Mouse (Mus musculus): Measurements from ENCODE around the gene Mtf1.

Mtf1 gene

DNA sequence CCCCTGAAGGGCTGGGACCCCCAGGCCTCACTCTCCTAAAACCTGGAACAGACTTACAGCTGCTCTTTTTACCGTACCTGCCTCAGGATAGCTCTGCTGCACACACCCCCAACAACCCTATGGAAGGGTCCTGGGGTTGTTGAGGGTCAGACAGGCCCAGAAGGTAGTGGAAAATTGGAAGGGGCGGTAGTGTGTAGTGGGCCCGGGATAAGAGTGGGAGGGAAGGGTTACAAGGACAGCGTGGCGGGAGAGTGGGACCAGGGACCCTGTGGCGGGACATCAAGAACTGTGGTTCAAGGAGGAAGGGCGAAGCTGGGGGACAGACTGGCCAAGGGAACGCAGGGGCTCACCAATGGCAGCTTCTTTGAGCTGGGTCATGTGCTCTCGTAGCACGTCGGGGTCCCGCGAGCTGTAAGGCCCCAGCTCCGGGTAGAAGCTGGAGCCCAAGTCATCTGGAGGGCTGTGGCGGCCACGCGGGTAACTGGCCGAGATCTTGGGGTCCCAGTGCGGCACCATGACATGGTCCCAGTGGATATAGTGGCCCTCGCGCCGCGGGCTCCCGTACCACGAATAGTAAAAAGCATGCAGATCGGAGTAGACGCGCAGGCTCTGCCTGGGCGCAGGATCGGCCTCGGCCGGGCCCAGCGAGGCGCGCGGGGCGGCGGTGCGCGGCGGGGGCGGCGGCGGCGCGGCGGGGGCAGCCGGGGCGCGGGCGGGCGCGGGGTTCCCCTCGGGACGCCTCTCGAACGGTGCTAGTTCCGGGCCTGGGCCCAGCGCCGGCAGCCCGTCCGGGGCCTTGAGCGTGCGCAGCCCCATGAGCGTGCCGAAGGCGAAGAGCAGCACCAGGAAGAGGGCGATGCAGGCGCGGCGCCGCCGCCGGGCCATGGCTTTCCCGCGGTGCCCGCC lies 59.6 kb downstream of the Mtf1 start, which contains the start of gene Maneal:
Maneal (minus strand) TSS at position 889 of the 906 bp plus-strand sequence.
- ChIA-PET POLR2A (interaction anchor here (0.6 to 4.7 kb wide), 21 partner anchors 9 to 168 kb away, joined by 3 to 49 read pairs (median 5); partner anchors contain the start of genes 1110065P20Rik (in 3 of the 4), 9930104L06Rik (in 2 of the 4), Yrdc (in 2 of the 4) and Epha10 (in 1 of the 4)), CTCF (interaction anchor here in 3 of 4 experiments (0.5 to 2.7 kb wide), 15 partner anchors 9 to 238 kb away, joined by 3 to 8 read pairs (median 4); partner anchors contain the start of gene Mtf1 (in 1 of the 3))

DNA sequence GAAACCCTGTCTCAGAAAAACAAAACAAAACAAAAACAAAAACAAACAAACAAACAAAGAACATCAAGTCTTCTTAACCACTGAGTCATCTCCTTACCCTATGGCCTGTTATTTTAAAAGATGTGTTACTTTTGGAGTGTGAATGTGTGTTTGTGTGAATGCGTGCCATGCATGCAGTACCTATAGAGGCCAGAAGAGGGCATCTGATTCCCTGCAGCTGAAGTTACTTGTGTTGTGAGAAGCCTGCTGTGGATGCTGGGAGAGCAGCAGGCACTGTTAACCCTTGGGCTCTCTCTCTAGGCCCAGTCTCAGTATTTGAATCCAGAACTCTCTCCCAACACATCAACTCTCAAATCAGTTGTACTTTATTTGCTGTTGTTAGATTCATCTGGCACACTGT lies 70.8 kb downstream of the Mtf1 start:
- POLR2A ChIA-PET, result interaction anchor here in 3 of 4 experiments (0.6 to 2.5 kb wide), 4 partner anchors 8 to 216 kb away, joined by 3 to 11 read pairs (median 6); partner anchors contain the start of genes Epha10 (in 1 of the 3) and Mtf1 (in 1 of the 3)

DNA sequence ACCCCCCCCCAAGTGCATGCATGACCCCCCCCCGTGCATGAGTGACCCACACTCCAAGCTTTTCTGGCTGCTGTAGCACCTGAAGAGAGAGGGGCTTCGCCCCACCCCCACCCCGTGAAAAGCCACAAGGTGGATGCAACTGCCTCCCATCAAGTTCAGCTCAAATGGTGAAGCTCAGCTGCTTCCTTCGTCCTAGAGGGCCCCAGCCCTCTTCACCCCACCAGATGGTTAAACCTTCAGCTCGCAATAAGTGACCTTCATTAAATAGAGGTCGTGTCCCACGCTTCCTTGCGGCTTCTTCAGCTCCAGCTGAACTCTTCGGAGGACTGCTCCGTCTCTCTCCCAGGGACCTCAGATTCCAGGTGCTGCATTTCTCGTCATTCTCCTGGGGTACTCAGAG lies 78.7 kb downstream of the Mtf1 start, which contains the start of gene Epha10:
Epha10 (plus strand) TSS at position 301 of the 400 bp plus-strand sequence.
- POLR2A ChIA-PET, result interaction anchor here in 3 of 4 experiments (0.5 to 2.2 kb wide), 21 partner anchors 8 to 1741 kb away, joined by 3 to 11 read pairs (median 3); partner anchors contain the start of genes 9930104L06Rik (in 2 of the 3), Mtf1 (in 2 of the 3), Maneal (in 1 of the 3) and Ppie (in 1 of the 3)
- CTCF ChIA-PET, result interaction anchor here (0.6 to 2.1 kb wide), 15 partner anchors 8 to 333 kb away, joined by 3 to 11 read pairs (median 4); no protein-coding TSS in a partner anchor

More for the DNA sequence above, 70.8 kb downstream of the Mtf1 start:
- CTCF ChIA-PET, result interaction anchor here (0.6 to 2.7 kb wide), 12 partner anchors 8 to 227 kb away, joined by 3 to 12 read pairs (median 3); partner anchors contain the start of genes Maneal (in 2 of the 4), Sf3a3 (in 1 of the 4) and Snip1 (in 1 of the 4)

DNA sequence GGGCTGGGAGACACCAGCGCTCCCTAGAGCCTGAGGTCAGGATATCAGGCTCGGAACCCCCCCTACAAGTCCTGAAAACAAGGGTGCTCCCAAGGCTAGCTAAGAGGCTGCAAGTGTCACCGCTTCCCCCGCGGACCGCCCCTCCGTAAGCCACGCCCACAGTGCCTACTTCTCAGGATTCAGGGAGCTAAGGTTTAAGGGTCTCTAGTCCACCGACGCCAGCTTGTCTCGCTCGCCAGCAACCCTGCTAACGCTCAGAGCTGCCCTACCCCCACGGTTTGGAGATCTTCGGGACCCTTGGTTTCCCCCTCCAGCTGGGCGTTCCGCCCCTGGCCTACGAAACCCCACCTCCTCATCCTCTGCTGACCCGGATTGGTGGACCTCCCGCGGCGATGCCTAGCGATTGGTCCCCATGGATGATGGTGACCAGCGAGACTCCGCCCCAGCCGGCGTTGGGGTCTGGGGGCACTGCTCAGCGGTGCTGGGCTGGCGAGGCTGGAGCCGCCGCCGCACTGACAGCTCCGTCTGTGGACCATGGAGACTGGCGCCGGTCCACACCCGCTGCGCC lies 79.5 kb downstream of the Mtf1 start:
- ChIA-PET CTCF (interaction anchor here in 3 of 4 experiments (0.6 to 2.1 kb wide), 16 partner anchors 8 to 339 kb away, joined by 3 to 11 read pairs (median 3); no protein-coding TSS in a partner anchor), POLR2A (interaction anchor here in 3 of 4 experiments (0.5 to 2.2 kb wide), 31 partner anchors 8 to 1414 kb away, joined by 3 to 11 read pairs (median 3); partner anchors contain the start of genes 9930104L06Rik (in 2 of the 3), Mtf1 (in 2 of the 3), Maneal (in 1 of the 3) and Thrap3 (in 1 of the 3))

DNA sequence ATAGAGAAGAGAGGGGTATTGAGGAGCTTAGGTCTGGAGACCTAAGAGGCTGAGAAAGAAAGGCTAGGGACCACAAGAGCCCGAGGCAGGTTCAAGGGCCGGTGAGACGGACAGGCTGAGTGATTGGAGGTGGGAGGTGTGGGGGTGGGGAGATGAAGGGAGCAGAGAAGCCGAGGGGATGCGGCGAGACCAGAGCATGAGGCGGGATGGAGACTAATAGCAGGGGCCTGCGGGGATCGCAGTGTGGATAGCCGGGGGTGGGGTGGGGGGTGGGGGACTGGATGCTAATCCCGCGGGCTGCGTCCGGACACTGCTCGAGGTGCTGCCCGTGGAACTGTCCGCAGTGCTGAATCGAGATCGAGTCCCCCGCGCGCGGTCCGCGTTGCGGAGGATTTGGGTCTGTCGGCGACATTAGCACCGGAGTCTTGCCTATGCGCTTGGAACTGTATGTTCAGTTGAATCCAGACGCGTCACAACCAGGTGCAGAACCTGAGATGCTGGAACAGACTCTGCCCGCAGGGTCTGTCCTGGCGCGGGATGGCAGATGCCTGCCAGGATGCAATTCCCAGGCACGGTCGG lies 80.3 kb downstream of the Mtf1 start:
- CTCF ChIA-PET, result interaction anchor here in 3 of 4 experiments (0.8 to 2.1 kb wide), 6 partner anchors 11 to 31 kb away, joined by 3 to 11 read pairs (median 4); no protein-coding TSS in a partner anchor
- POLR2A ChIA-PET, result interaction anchor here in 2 of 4 experiments (0.5 to 2.2 kb wide), 12 partner anchors 11 to 654 kb away, joined by 3 to 11 read pairs (median 4); partner anchors contain the start of genes Maneal (in 1 of the 2) and Mtf1 (in 1 of the 2)

DNA sequence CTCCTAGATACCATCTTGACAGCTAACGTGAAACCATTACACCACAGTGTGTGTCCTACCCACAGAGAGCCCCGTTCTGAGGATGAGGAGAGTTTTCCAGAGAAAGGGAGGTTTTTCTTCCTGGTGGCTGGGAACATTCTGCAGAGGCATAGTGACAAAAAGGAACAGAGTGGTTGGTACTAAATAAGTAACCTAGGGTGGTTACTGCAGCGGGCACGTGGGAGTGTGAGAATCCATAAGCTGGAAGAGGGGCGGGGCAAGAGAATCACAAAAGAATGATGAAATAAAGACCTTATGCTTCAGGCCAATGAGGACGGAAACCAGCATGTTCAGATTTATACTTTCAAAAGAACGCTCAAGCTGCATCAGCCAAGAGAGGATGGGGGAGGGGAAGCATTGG lies 86.8 kb downstream of the Mtf1 start:
- CTCF ChIA-PET, result no interaction called here

DNA sequence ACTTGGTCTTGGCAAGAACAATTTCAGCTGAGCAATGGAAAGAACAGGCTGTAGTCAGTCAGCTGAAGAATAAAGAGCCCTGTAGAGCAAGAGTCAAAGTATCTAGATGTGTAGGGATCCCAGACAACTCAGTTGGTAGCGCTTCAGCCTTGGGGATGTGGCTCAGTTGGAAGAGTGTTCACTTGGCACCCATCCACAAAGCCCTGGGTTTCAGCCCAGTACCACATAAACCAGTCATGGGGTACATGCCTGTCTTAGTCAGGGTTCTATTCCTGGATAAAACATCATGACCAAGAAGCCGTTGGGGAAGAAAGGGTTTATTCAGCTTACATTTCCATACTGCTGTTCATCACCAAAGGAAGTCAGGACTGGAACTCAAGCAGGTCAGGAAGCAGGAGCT lies 88.0 kb downstream of the Mtf1 start:
- CTCF ChIA-PET, result no interaction called here

More for the DNA sequence above, 86.8 kb downstream of the Mtf1 start:
- POLR2A ChIA-PET, result interaction anchor here in 2 of 4 experiments (0.6 to 2.1 kb wide), 3 partner anchors 18 to 487 kb away, joined by 3 to 7 read pairs (median 6); no protein-coding TSS in a partner anchor

DNA sequence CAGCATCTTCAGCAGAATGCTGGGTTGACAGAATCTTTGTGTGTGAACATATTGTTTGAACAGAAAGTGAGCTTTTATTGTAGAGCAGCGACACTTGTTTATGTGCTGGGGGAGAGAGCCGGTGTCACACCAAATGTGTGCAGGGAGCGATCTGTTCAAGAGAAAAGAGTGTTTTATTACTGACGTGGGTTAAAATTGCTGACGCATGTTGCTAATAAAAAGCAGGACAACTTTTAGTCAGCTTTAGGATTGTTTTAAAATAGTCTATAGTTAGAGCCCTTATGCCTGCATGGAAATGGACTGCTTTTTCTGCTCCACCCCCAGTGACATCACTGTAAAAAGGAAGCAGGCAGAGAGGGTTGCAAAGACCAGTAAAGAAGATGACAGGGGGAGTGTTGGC lies 88.9 kb downstream of the Mtf1 start:
- ChIA-PET POLR2A (interaction anchor here in 1 of 4 experiments (0.6 to 1.3 kb wide), 3 partner anchors 16 to 1370 kb away, joined by 3 to 4 read pairs (median 3); no protein-coding TSS in a partner anchor), CTCF (interaction anchor here in 1 of 4 experiments (1.0 kb wide), 1 partner anchor 16 kb away, joined by 3 read pairs; no protein-coding TSS in a partner anchor)

More for the DNA sequence above, 88.0 kb downstream of the Mtf1 start:
- POLR2A ChIA-PET, result interaction anchor here in 1 of 4 experiments (1.3 kb wide), 2 partner anchors 17 to 20 kb away, joined by 3 to 4 read pairs; no protein-coding TSS in a partner anchor

DNA sequence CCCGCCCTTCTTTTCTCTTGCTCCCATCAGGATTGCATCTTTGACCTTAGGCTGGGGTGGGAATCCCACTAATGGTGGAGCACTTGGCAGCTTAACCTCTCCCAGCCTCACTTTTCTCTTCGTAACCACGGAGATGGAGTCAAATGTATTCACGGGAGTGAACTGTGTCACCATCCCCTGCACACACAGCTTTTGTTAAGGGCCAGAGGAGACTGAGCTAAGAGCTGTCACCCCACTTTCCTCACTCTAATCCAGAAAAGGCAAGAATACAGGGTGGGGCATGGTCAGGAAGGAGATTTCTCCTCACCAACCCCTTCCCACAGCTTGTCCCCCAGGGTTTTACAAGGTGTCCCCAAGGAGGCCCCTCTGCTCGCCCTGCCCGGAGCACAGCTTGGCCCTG lies 91.9 kb downstream of the Mtf1 start:
- ChIA-PET POLR2A (interaction anchor here (0.5 to 1.9 kb wide), 17 partner anchors 8 to 1098 kb away, joined by 3 to 9 read pairs (median 4); partner anchors contain the start of gene 9930104L06Rik (in 1 of the 4)), CTCF (interaction anchor here (0.5 to 1.4 kb wide), 9 partner anchors 9 to 1030 kb away, joined by 3 to 6 read pairs (median 5); no protein-coding TSS in a partner anchor)

DNA sequence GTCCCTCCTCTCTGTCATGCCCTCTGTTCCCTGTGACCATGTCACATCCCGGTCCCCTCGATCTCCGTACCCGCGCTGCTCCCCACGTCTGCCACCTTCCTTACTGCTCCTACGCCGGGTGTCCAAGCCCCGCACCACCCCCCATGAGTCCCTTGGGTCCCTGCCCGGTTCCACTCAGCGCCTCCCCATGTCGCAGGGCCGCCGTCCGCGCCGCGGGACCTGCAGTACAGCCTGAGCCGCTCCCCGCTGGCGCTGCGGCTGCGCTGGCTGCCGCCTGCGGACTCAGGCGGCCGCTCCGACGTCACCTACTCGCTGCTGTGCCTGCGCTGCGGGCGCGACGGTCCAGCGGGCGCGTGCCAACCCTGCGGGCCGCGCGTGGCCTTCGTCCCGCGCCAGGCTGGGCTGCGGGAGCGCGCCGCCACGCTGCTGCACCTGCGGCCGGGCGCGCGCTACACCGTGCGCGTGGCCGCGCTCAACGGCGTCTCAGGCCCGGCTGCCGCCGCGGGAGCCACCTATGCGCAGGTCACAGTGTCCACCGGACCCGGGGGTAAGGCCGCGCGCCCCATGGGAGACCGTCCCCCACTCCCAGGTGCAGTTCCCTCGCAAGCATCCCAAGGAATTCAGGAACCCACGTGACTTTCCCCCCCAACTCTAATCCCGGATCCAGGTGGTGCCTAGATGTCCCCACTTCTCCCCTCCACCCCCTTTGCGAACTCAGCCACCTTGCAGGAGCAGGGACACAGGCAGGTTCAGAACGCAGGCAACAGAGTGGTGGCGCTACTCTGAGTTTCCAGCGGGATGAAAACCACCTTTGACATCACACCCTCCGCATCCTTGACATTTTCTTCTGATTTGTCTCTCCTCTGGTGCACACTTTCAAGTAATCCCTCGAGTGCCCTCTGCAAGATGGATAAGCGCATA lies 92.9 kb downstream of the Mtf1 start:
- CTCF ChIA-PET, result interaction anchor here in 1 of 4 experiments (1.2 kb wide), 1 partner anchor 11 kb away, joined by 4 read pairs; no protein-coding TSS in a partner anchor
- POLR2A ChIA-PET, result interaction anchor here in 2 of 4 experiments (0.7 to 1.5 kb wide), 4 partner anchors 10 to 147 kb away, joined by 3 to 8 read pairs (median 4); no protein-coding TSS in a partner anchor

DNA sequence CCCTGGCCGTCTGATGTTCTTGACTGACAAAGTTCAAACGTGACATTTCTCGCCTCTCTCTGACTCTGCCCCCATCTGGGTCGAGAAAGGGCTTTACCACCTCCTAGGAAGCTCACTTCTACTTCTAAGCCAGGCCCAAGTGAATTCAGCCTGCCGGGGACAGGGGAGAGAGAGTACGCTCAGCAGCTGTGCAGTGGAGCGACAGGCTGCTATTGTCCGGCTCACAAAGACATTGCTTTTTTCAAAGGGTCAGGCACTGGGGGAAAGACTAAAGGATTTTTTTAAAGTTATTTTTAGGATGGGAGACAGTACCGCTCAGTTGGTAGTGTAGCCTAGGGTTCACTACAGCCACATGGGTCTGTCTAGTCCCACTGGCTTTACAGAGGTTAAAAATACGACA lies 96.5 kb downstream of the Mtf1 start:
- ChIA-PET CTCF (no interaction called here), POLR2A (interaction anchor here in 1 of 4 experiments (1.7 to 1.9 kb wide), 2 partner anchors 12 to 21 kb away, joined by 5 to 6 read pairs; no protein-coding TSS in a partner anchor)
